Mouse (Mus musculus) induced T-regulatory cell, adult 2 months (primary cell): ENCODE data around the gene Setd1a.
A peak's percentile ranks its signal among the peaks of the same experiment; 100 is the strongest.
"Not testable (repeated sequence)": the region's sequence is repeated elsewhere in the genome, so short reads cannot be mapped to it uniquely, and the experiment has no call there.

Experiments used
- DNase-seq: peaks from one replicate; pipeline ENCODE4 v3.0.0-alpha.2; 2012; ENCODE audit warnings: low read depth

Setd1a gene

GRCm38 (mm10) chr7:127776426-127776825 is at the start of gene Setd1a:
Setd1a (plus strand) TSS chr7:127776670.
- peak; percentile 92 for DNase-seq

GRCm38 (mm10) chr7:127727898-127728297 is 48.6 kb upstream of the Setd1a start:
- no peak for DNase-seq

GRCm38 (mm10) chr7:127730170-127730569 is 46.3 kb upstream of the Setd1a start:
- no peak for DNase-seq

GRCm38 (mm10) chr7:127732066-127732465 is 44.4 kb upstream of the Setd1a start, which contains the start of gene Ctf2:
Ctf2 (minus strand) TSS chr7:127732166.
- not testable (repeated sequence) for DNase-seq

GRCm38 (mm10) chr7:127744366-127745045 is 32.0 kb upstream of the Setd1a start, which contains the start of gene Fbxl19:
Fbxl19 (plus strand) TSS chr7:127744543.
- DNase-seq = peak; percentile 77

- DNase-seq = peak; percentile 95
Observed at GRCm38 (mm10) chr7:127745251-127745651, 31.2 kb upstream of the Setd1a start.

GRCm38 (mm10) chr7:127745652-127746493 is 30.6 kb upstream of the Setd1a start:
- peak; percentile 85 for DNase-seq

GRCm38 (mm10) chr7:127746494-127747491 is 29.7 kb upstream of the Setd1a start:
- peak; percentile 32 for DNase-seq

- peak; percentile 8 for DNase-seq
Observed at GRCm38 (mm10) chr7:127747559-127748234, 28.8 kb upstream of the Setd1a start.

GRCm38 (mm10) chr7:127748235-127748560 is 28.3 kb upstream of the Setd1a start:
- no peak for DNase-seq

GRCm38 (mm10) chr7:127750131-127751127 is 26.0 kb upstream of the Setd1a start:
- DNase-seq = no peak

GRCm38 (mm10) chr7:127751619-127752018 is 24.9 kb upstream of the Setd1a start:
- DNase-seq = no peak

GRCm38 (mm10) chr7:127752069-127752468 is 24.4 kb upstream of the Setd1a start:
- DNase-seq = no peak

- DNase-seq = no peak
Observed at GRCm38 (mm10) chr7:127753158-127753557, 23.3 kb upstream of the Setd1a start.

GRCm38 (mm10) chr7:127753741-127754140 is 22.7 kb upstream of the Setd1a start:
- DNase-seq = no peak

- DNase-seq = no peak
Observed at GRCm38 (mm10) chr7:127759716-127760115, 16.8 kb upstream of the Setd1a start.

- no peak for DNase-seq
Observed at GRCm38 (mm10) chr7:127760478-127760877, 16.0 kb upstream of the Setd1a start.

GRCm38 (mm10) chr7:127761026-127761425 is 15.4 kb upstream of the Setd1a start:
- DNase-seq = peak; percentile 83

GRCm38 (mm10) chr7:127763642-127764041 is 12.8 kb upstream of the Setd1a start:
- no peak for DNase-seq

- no peak for DNase-seq
Observed at GRCm38 (mm10) chr7:127765756-127766155, 10.7 kb upstream of the Setd1a start.
